Mouse (Mus musculus): Measurements from ENCODE around the gene Fam167b.
"Not testable (repeated sequence)": the region's sequence is repeated elsewhere in the genome, so short reads cannot be mapped to it uniquely, and the experiment has no call there.

Gene Fam167b

DNA sequence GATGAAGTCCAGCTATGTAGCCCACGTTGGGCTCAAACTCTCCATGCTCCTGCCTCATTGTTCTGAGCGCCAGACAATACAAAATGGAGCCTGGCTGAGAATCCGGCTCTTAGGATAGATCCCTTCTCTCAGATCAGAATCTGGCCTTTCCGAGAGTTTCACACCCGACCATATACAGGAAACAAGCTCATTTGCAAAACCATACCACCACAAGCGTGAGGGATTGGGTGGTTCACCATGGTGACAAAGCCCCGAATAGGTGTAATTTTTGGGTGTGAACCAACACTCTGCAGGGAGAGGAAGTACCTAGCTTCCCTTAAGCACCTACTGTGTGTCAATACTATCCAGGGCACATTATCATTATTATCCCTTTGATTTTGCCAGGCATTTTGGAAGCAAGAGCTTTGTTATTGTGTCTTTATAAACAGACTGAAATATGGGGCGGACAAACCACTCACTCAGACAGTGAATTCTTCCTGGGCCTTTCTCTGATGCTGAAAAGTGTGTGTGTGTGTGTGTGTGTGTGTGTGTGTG lies 6.7 kb downstream of the Fam167b start:
- in situ Hi-C loops (cut with MboI; ENCODE audit: low pct_unique_long_range_greater_than_20kb in 1 of 2, low sequenced_read_pairs in 2 of 2, unreplicated experiment in 1 of 2): no loop called here

DNA sequence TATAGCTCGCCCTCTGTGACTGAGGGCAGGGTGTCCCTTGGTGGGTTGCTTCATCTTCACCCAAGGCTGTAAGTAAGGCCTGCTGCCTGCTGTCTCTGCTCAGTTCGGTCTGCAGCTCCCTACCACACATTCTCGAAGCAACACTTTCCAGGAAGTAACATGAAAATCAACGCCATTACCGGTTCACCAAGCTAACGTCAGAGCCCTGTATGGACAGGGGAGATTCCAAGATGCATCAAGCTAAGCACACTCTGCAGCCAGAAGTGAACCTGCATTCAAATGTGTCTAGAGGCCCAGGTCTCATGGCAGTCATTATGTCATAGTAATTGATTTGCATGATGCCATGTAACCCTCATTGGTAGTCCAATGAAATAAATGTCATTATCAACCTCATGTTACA lies 8.3 kb downstream of the Fam167b start:
- in situ Hi-C loops (cut with MboI; ENCODE audit: low pct_unique_long_range_greater_than_20kb in 1 of 2, low sequenced_read_pairs in 2 of 2, unreplicated experiment in 1 of 2): no loop called here

DNA sequence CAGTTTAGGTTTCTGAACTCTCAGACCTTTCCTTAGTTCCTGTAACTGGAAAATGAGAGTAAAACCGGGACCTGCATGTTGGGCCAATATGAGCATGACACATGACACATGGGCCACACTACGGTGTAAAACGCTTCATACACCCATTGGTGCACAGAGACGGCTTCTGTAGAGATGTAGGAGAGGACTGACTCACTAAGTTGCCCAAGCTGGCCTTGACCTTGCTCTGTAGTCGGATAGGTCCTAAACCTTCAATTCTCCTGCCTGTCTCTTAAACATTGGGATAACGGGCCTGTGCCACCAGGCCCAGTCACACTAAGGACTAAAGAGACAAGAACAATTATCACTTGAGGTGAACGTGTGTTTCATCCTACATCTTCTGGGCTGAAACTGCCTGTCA lies 10.0 kb downstream of the Fam167b start:
- in situ Hi-C loops (cut with MboI; ENCODE audit: low pct_unique_long_range_greater_than_20kb in 1 of 2, low sequenced_read_pairs in 2 of 2, unreplicated experiment in 1 of 2): no loop called here

DNA sequence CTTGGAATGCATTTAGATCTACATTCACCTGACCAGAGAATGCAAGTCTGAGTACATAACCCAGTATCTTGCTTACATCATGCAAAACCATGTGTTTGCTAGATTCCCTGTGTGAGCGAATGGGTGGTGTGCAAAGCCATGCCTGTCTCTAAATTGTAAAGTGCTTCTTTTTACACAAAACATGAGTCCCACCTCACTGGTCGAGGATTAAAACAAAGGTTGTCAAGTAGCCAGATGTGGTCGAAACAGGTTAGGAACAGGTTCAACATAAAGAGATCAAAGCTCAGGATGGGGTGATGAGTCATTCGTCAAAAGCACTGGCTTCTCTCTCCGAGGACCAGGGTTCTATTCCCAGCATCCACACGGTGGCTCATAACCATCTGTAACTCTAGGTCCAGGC lies 13.2 kb downstream of the Fam167b start:
- in situ Hi-C loops (cut with MboI; ENCODE audit: low pct_unique_long_range_greater_than_20kb in 1 of 2, low sequenced_read_pairs in 2 of 2, unreplicated experiment in 1 of 2): no loop called here

DNA sequence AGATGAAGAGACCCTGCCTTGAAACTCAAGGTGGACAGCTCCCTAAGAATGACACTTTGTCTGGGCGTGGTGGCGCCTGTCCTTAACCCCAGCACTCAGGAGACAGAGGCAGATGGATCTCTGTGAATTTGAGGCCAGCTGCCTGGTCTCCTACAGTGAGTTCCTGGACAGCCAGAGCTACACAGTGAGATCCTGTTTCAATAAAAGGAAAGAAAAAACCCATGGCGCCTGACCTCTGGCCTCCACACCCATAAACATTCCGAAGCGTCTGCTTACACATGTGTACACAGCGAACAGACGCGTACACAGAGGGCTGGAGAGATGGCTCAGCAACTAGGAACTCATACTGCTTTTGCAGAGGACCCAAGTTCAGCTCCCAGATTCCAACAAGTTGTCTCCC lies 14.6 kb downstream of the Fam167b start:
- in situ Hi-C loops (cut with MboI; ENCODE audit: low pct_unique_long_range_greater_than_20kb in 1 of 2, low sequenced_read_pairs in 2 of 2, unreplicated experiment in 1 of 2): no loop called here

DNA sequence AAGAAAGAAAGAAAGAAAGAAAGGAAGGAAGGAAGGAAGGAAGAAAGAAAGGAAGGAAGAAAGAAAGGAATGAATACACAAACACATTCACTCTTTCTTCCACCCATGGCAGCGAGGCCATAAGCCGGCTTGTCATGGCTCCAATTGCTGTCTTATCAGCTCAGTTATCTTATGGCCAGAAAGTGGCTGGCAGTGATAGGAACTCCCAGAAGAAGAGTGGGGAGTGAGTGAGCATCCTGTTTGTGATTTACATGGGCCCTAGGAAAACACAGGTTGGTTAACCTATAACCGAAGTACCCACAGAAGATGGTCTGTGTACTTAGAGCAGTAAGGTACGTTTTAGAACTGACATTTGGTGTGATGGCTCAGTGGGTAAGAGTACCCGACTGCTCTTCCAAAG lies 17.2 kb downstream of the Fam167b start:
- in situ Hi-C loops (cut with MboI; ENCODE audit: low pct_unique_long_range_greater_than_20kb in 1 of 2, low sequenced_read_pairs in 2 of 2, unreplicated experiment in 1 of 2): no loop called here

DNA sequence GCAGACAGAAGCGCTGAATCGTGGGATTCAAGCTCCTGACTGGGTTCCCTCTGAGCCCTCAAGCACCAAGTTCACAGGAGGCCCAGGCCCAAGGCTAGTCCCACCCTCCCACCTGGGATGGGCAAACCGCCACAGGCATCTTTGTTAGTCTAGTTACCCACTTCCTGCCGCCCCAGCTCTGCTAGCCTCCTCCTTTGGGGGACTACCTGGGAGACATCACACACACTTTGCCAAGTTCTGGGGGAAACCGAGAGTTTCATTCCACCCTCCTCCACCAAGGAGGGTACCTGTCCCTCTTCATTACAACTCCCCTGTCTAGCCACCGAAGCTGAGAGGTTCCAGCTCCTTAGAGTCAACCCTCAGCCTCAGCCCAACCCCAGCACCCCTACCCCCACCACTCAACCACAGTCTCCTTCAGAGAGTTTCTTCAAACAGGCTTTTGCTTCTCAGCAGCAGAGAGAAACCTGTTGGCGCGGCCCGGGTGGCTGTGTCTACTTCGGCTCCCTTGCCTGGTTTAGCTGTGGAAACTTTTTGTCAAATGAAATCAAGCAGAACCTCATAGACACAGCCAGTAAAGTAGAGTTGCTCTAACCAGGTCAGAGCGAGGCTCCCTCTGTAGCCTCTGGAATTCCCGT lies 19.9 kb downstream of the Fam167b start:
- in situ Hi-C loops (cut with MboI; ENCODE audit: low pct_unique_long_range_greater_than_20kb in 1 of 2, low sequenced_read_pairs in 2 of 2, unreplicated experiment in 1 of 2): no loop called here

DNA sequence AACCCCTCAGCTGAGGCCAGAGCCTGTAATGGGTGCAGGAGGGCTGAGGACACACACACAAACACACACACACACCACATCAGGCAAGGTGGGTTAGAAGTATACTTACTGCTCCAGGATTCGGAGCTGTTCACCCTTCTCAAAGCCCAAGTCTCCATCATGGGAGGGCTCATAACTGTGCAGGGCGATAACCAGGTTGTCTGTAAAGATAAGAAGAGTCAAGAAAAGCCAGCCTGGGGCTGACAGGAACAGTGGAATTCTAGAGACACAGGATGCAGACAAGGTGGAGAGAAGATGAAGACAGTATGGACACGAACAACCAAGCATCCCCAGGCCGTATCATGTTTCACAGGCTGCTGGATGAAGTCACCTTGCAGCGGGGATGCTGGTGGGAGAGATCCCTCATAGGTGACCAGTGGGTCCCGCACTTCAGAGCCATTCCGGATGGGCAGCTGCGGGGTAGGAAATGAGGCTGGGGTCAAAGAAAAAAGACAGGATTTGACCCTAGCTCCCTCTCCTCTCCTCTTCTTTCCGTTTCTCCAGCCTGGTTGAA lies 21.0 kb downstream of the Fam167b start:
- in situ Hi-C loops (cut with MboI; ENCODE audit: low pct_unique_long_range_greater_than_20kb in 1 of 2, low sequenced_read_pairs in 2 of 2, unreplicated experiment in 1 of 2): no loop called here

DNA sequence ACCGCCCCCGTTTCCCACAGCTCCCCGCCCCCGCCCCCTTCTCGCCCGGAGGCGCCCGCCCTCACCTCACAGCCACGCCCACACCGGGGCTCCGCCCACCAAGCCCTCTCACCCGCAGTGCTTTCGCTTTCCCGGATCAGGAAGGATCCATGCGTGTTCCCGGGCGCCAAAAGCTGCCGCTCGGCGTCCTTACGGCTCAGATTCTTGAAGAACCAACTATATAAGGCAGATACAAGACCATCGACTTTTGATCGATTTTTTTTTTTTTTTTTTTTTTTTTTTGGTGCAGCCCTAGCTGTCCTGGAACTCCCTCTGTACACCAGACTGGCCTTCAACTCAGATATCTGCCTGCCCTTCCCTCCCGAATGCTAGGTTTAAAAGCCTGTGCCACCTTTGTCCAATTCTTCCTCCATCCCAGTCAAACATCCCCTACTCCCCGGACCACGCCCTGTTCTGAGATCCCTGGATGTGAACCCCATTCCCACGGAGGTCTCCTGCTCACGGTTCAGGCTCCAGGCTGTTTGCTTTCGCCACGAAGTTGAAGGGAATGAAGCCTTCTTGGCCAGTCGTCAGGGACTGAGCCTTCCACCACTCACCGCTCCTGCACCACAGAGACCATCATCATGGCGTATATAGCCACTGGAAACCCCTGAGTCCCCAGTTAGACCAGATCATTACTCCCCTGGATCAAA lies 21.7 kb downstream of the Fam167b start:
- in situ Hi-C loops (cut with MboI; ENCODE audit: low pct_unique_long_range_greater_than_20kb in 1 of 2, low sequenced_read_pairs in 2 of 2, unreplicated experiment in 1 of 2): no loop called here

DNA sequence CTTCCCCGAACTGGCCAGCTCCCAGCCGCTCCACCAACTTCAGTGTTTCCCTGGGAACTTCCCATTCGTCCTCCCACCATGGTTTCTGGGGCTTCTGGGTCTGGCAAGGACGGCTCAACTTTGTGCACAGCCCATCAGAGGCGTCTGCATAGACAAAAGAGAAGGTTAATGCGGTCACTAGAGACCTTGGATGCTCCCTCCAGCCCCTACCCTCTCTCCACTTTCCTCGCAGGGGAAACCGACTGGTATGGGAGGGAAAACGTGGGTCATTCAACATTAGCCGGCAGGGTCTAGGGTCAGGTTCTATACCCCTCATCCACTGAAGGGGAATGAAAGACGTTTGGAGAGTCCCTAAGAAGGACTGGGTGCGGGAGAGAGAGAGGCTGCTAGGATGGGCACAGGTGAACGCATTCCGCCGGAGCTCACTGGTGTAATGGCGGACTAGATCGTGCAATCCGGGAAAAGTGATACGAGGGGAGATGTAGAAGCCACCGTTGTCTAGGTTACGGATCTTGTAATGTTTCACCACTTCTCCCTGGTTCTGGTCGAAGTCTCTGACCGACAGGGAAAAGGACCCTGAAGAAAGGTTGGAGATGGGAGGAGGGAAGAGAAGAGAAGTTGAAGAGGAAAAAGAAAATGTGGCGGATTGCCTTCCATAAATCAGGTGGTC lies 22.4 kb downstream of the Fam167b start:
- in situ Hi-C loops (cut with MboI; ENCODE audit: low pct_unique_long_range_greater_than_20kb in 1 of 2, low sequenced_read_pairs in 2 of 2, unreplicated experiment in 1 of 2): no loop called here

DNA sequence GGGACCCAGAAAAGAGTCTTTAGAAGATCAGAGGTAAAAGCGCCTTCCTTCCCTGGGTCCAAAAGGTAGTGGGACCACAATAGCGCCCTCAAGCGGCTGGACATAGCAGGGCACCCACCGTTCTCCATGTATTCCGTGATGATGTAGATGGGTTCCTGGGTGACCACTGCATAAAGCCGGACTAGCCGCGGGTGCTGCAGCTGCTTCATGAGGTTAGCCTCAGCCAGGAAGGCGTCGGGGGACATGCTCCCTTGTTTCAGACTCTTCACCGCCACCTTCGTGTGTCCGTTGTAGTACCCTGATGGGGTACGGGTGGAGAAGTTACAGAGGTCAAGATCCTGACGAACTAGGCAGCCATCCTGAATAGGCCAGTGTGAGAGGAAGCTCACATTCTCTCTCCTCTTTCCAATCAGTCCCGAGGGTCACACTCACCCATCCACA lies 22.9 kb downstream of the Fam167b start:
- in situ Hi-C loops (cut with MboI; ENCODE audit: low pct_unique_long_range_greater_than_20kb in 1 of 2, low sequenced_read_pairs in 2 of 2, unreplicated experiment in 1 of 2): no loop called here

DNA sequence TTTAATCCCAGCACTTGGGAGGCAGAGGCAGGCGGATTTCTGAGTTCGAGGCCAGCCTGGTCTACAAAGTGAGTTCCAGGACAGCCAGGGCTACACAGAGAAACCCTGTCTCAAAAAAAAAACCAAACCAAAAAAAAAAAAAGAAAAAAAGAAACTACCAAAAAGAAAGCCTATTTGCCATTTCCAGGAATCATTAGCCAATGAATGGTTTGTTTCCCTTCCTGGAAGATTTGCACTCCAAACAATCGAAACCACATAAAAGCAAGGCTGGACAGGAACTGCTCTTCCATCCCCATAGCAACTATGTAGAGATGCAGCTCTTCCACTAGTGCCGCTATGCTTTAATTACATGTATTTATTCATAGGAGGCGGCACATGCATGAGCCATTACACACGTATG lies 23.8 kb downstream of the Fam167b start:
- in situ Hi-C loops (cut with MboI; ENCODE audit: low pct_unique_long_range_greater_than_20kb in 1 of 2, low sequenced_read_pairs in 2 of 2, unreplicated experiment in 1 of 2): not testable (repeated sequence)

DNA sequence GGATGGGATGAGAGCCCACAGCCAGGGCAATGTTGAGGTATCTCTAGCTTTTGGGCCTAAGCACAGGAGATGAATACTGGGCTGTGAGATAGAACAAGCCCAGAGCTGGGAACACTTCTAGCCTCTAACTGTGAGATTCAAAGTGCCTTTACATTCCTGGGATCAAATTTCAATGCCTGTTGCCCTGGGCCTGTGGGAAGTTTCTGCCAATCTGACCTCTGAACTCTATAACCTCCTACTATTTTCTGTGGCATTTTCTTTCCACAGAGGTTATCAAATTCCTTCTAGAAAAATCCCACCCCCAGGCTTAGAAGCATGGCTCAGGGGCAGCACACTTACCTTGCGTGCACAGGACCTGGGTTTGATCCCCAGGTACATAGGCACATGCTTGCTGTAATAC lies 28.1 kb downstream of the Fam167b start:
- in situ Hi-C loops (cut with MboI; ENCODE audit: low pct_unique_long_range_greater_than_20kb in 1 of 2, low sequenced_read_pairs in 2 of 2, unreplicated experiment in 1 of 2): no loop called here

DNA sequence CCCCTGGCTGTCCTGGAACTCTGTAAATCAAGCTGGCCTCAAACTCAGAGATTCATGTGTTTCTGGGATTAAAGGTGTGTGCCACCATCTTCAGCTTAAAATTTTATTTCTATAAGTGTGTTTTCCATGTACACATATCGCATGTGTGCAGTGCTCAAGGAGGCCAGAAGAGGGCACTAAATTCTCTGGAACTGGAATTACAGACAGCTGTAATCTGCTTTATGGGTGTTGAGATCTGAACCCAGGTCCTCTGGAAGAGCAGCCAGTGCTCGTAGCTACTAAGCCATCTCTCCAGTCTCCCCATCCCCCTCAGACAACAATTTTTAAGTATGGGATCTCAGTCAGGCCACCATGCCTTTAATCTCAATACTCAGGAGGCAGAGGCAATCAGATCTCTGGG lies 29.0 kb downstream of the Fam167b start:
- in situ Hi-C loops (cut with MboI; ENCODE audit: low pct_unique_long_range_greater_than_20kb in 1 of 2, low sequenced_read_pairs in 2 of 2, unreplicated experiment in 1 of 2): no loop called here

DNA sequence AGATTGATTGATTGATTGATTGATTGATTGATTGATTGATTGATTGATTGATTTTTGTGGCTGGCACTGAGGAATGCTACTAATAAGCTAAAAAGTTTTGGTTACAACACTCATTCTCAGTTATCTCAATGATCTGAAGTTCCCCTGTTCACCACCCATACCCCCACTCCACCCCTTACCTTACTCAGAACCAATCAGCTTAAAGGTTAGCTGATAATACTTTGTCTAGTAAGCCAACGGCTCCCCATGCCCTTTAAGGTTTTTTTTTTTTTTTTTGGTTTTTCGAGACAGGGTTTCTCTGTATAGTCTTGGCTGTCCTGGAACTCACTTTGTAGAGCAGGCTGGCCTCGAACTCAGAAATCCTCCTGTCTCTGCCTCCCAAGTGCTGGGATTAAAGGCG lies 30.7 kb downstream of the Fam167b start:
- in situ Hi-C loops (cut with MboI; ENCODE audit: low pct_unique_long_range_greater_than_20kb in 1 of 2, low sequenced_read_pairs in 2 of 2, unreplicated experiment in 1 of 2): not testable (repeated sequence)

DNA sequence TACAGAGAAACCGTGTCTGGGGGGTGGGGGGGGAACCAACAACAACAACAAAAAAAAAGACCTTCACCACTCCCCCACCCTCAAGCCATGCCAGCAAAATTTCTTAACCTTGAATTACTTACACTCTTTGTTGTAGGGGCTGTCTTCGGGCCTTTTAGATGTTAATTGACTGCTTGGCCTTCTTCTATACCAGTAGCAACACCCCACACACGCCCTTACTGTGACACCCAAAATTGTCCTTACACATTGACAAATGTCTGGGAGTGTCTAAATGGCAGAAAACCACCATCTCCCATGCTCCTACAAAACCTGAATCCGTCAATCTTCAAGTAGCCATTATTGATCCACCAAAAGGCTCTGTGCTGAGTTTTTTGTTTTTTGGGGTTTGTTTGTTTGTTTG lies 34.2 kb downstream of the Fam167b start:
- in situ Hi-C loops (cut with MboI; ENCODE audit: low pct_unique_long_range_greater_than_20kb in 1 of 2, low sequenced_read_pairs in 2 of 2, unreplicated experiment in 1 of 2): no loop called here

DNA sequence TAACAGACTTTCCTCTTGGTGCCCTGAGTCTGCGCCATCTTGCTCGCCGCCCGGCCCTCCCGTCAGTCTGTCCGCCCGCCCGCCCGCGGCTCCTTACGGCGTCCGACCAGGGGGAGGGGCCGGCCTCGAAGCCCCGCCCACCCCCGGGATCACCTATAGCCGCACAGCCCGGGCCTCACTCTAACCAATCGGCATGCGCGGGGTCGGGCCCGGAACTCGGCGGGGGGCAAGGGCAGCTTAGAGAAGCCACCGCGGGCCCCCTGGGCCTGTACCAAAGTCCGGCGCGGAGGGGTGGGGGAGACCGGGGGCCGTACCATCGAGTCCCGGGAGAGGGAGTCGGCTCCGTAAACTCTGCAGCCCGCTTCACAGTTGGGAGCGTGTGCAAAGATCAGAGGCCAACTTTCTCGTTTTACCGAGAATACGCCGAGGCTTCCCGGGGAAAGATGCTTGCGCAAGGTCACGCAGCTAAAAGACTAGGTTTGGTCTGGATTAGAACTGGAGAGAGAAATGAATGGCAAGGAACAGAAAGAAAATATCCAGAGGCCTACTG lies 35.7 kb downstream of the Fam167b start, which contains the start of gene Hdac1:
TSS of gene Hdac1 (minus strand) at position 122 of the 550 bp plus-strand sequence.
- in situ Hi-C loops (cut with MboI; ENCODE audit: low pct_unique_long_range_greater_than_20kb in 1 of 2, low sequenced_read_pairs in 2 of 2, unreplicated experiment in 1 of 2): no loop called here

DNA sequence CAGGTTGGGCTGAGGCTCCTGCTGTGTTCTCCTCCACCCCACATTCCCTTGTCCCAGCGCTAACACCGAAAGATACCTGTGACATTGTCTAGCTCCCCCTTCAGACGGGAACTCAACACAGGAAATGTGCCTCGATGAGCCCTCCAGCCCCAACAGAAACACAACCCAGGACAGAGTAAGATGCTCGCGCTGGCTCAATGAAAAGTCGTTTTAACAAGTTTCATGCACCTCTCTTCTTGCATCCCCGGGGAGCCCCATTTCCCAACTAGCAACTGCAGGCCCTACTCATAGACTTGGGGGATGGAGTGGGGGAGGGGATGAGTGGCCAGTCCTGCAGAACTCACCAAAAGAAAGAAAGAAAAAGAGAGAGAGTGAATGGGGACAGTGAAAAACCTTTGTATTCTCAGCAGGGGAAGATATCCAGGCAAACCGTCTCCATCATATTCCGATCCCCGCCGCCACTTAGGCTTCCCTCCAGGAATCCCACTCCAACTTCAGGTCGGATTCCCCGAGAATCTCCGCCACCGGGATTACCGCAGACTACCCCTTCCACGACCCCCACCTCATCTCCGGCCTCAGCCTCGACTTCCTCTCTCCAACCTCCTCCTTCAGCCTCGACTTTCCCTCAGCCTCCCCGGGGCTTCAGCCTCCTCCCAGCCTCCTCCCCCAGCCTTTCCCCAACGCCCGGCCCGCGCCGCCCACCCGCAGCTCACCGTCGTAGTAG lies 36.3 kb downstream of the Fam167b start:
- in situ Hi-C loops (cut with MboI; ENCODE audit: low pct_unique_long_range_greater_than_20kb in 1 of 2, low sequenced_read_pairs in 2 of 2, unreplicated experiment in 1 of 2): no loop called here
